Mouse (Mus musculus): ENCODE results near the gene Aifm2. TPM values are rescaled to one million over a fixed set of nuclear protein-coding genes. Genes with fewer than 3 reads are reported as not detected.

The Aifm2 gene
- not detected in 2 replicates for polyA plus RNA-seq (2012; ENCODE audit: insufficient read depth, insufficient read length, low replicate concordance, missing spikeins)

DNA sequence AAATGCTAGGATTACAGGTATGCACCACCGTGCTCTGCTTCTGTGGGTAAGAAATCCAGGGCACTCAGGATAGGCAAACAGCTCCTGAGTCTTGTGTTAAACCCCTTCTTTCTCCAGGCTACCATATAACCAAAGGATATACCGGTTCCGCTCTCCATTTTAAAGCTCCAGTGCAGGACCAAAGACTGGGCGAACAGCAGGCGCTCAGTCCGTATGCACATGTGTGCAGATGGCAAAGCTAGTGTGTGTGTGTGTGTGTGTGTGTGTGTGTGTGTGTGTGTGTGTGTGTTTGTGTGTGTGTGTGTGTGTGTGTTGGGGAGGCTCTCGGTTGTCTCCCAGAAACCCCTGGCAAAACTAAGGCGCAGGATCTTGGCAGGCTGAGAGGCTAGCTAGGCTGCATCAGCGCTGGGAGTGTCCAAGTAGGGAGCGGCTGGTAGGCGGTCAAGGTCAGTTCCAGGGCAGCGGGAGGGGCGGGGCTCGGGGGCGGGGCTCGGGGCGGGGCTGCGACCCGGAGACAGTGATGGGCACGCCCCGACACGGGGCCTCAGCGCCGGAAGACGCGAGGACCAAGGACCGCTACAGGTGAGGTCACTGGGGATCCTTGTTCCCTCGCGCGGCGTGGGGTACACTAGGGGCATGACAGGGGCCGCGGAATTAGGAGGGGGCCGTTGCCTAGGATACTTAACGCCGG, at the start of gene Aifm2:
TSS of gene Aifm2 (plus strand) at position 493 of the 691 bp plus-strand sequence.
- Histone ChIP-seq H3K27ac (ENCODE audit: insufficient read depth, low read depth, low read length) (no peak within 1 kb of the TSS), H3K4me1 (ENCODE audit: control insufficient read depth, insufficient read depth, low read length) (peaks cover 8% of the 10 kb centered on the region), H3K4me3 (ENCODE audit: insufficient read depth, low read depth, low read length) (peak within 1 kb of the TSS; percentile 70)
- TF ChIP-seq POLR2A (IDR thresholded peaks at IDR 0.05; ENCODE audit: insufficient read depth, low read depth, low read length) (no peak), CTCF (IDR thresholded peaks at IDR 0.05; ENCODE audit: insufficient read depth, low read depth, low read length) (no peak)
- WGBS, result 13% methylated on average over 35 of the region's 36 CpGs

DNA sequence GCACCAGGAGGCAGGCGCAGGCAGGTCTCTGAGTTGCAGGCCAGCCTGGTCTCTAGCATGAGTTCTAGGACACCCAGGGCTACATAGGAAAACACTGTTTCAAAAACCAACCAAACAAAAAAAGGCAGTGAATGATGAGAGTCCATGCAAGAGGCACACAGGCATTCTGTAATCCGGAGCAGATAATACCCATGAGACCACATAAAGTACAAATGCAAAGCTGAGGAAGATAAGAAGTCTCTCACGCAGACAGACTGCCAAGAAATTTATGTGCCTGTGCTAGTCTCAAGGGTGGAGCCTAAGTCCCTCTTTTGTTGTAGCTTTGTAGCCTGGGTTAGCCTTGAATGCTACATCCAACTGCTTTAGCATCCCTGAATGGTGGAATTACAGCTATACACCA, 49.4 kb upstream of the Aifm2 start:
- Histone ChIP-seq H3K4me3 (ENCODE audit: insufficient read depth, low read depth, low read length) (no peak overlapping the region), H3K4me1 (ENCODE audit: control insufficient read depth, insufficient read depth, low read length) (peaks cover 18% of the 10 kb centered on the region), H3K27ac (ENCODE audit: insufficient read depth, low read depth, low read length) (no peak overlapping the region)
- 98% methylated on average over 3 of the region's 3 CpGs for WGBS
- TF ChIP-seq CTCF (IDR thresholded peaks at IDR 0.05; ENCODE audit: insufficient read depth, low read depth, low read length) (no peak), POLR2A (IDR thresholded peaks at IDR 0.05; ENCODE audit: insufficient read depth, low read depth, low read length) (no peak)

DNA sequence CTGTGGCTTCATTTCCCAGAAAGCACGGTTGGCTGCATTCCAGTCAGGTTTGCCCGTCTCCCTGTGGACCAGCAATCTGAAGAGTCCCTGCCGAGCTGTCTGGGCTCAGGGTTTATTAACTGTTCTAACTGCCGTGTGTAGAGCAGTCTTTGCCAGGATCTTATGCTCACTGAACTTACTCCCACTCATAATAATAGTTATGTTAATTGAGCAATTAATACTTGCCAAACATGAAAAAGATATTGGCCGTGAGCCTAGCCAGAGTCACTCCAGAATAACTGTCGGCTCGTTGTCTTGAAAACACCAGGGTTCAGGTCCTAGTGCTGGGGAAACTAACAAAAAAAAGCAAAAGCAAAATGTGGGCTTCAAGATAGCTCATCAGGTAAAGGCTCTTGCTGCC, 45.8 kb upstream of the Aifm2 start:
- Histone ChIP-seq H3K27ac (ENCODE audit: insufficient read depth, low read depth, low read length) (no peak overlapping the region), H3K4me3 (ENCODE audit: insufficient read depth, low read depth, low read length) (no peak overlapping the region), H3K4me1 (ENCODE audit: control insufficient read depth, insufficient read depth, low read length) (no peaks in the 10 kb centered on the region)
- WGBS, result 33% methylated on average over 7 of the region's 7 CpGs
- TF ChIP-seq CTCF (IDR thresholded peaks at IDR 0.05; ENCODE audit: insufficient read depth, low read depth, low read length) (no peak), POLR2A (IDR thresholded peaks at IDR 0.05; ENCODE audit: insufficient read depth, low read depth, low read length) (no peak)

DNA sequence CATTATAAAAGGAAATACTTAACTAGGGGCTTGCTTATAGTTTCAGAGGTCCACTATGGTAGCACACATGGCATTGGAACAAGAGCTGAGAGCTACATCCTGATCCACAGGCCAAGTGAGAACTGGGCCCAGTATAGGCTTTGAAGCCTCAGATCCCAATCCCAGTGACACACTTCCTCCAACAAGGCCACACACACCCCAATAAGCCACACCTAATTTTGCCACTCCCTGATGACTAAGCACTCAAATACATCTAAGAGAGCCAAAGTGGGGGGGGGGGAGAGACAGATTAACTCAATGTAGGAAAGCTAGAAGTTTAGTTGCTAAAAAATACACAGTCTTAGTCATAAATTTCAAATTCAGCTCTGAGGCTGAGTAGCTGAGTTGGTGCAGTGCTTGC, 45.2 kb upstream of the Aifm2 start:
- Histone ChIP-seq H3K27ac (ENCODE audit: insufficient read depth, low read depth, low read length) (no peak overlapping the region), H3K4me1 (ENCODE audit: control insufficient read depth, insufficient read depth, low read length) (no peaks in the 10 kb centered on the region), H3K4me3 (ENCODE audit: insufficient read depth, low read depth, low read length) (no peak overlapping the region)
- no peak for TF ChIP-seq POLR2A (IDR thresholded peaks at IDR 0.05; ENCODE audit: insufficient read depth, low read depth, low read length)
- TF ChIP-seq CTCF (IDR thresholded peaks at IDR 0.05; ENCODE audit: insufficient read depth, low read depth, low read length), result no peak

DNA sequence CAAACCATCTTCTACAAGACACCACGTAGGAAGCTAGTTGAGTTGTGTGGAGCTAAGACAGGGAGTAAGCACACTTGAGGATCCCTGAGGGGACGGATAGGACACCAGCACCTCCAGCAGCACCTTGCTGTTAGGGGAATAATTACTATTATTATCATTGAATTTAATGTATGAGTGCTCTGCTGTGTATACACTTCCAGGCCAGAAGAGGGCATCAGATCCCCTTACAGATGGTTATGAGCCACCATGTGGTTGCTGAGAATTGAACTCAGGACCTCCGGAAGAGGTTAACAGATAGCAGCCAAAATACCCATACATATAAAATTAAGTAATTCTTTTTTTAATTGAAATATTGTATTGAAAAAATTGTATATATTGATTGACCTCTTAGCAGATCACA, 44.3 kb upstream of the Aifm2 start:
- 85% methylated on average over 3 of the region's 3 CpGs for WGBS
- Histone ChIP-seq H3K4me3 (ENCODE audit: insufficient read depth, low read depth, low read length) (no peak overlapping the region), H3K27ac (ENCODE audit: insufficient read depth, low read depth, low read length) (no peak overlapping the region), H3K4me1 (ENCODE audit: control insufficient read depth, insufficient read depth, low read length) (no peaks in the 10 kb centered on the region)
- TF ChIP-seq CTCF (IDR thresholded peaks at IDR 0.05; ENCODE audit: insufficient read depth, low read depth, low read length) (no peak), POLR2A (IDR thresholded peaks at IDR 0.05; ENCODE audit: insufficient read depth, low read depth, low read length) (no peak)

DNA sequence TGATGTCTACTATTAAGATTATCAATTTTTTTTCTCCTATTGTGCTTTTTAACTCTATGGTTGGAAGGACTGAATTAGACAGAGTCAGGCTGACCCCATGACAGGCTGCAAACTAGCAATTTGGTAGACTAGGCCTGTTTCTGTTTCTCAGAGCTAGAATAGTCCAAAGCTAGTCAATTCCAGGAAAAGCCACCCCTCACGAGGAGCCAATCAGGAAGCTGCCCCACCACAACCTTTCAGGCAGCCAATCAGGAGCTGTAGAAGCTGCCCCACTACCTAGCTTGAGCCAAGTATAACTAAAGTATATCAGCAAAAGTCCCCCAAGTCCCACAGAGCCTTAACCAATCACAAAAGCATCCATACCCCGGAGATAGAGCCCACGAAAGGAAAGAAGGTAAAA, 39.1 kb upstream of the Aifm2 start:
- WGBS, result 87% methylated on average over 3 of the region's 3 CpGs
- H3K4me3 ChIP-seq (ENCODE audit: insufficient read depth, low read depth, low read length), result no peak overlapping the region
- no peaks in the 10 kb centered on the region for H3K4me1 ChIP-seq (ENCODE audit: control insufficient read depth, insufficient read depth, low read length)
- no peak overlapping the region for H3K27ac ChIP-seq (ENCODE audit: insufficient read depth, low read depth, low read length)
- TF ChIP-seq CTCF (IDR thresholded peaks at IDR 0.05; ENCODE audit: insufficient read depth, low read depth, low read length) (no peak), POLR2A (IDR thresholded peaks at IDR 0.05; ENCODE audit: insufficient read depth, low read depth, low read length) (no peak)

DNA sequence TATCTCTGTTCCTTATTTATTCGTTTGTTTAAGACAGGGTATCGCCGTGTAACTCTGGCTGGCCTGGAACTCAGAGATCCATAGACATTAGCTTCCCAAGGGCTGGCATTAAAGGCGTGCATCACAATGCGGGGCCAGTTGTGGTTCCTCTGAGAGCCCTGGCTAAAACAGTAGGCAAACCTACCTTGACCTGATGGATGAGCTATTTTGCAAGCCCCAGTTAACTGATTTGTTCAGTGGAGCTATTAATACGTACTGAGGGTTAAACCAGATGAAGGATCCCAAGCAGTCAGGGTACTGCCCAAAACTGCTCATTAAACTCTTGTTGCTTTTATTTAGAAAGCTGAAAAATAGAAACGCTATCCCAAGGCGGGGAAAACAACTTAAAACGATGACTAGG, 35.5 kb upstream of the Aifm2 start:
- 23% methylated on average over 9 of the region's 9 CpGs for WGBS

DNA sequence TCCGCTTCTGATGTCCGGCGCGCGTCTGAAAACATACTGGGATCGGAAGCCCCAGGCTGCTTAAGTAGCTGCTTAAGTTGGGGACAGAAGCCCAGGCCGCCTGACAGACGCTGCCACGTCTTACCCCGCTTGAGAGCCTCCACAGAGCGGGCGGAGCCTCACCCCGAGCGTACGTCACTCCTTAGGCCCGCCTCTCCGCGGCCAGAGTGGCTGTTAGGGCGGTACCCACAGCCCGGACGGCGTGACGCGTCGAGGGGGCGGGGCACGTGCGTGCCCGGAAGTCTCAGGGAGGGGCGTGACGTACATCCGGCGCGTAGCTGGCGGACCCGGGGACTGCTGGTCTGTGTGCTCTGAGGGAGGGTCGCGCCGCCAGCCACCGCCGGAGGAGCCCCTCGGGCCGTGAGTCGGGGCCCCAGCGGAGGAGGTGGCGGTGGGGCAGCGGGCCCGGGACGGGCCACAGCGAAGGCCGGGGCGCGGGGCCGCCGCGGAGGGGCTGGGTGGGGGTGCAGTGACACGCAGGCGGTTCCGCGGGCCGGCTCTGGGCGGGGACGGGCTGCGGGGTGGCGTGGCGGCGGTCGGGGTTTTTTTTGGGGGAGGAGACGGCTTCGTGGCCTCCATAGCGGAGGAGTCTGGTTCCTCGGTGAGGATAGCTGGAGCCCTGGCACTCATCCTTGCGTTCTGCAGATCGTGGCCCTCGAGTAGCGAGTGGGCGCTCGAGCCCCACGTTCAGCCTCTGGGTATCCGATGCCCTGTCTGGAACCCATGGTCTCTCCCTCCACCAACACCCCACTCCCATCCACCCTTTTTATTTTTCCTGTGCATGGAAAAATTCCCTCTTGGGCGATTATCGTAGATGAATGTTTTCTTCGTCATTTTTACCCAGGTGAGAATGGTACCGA, 34.8 kb upstream of the Aifm2 start, which contains the start of gene Sar1a:
TSS of gene Sar1a (plus strand) at position 285 of the 899 bp plus-strand sequence.
- TF ChIP-seq CTCF (IDR thresholded peaks at IDR 0.05; ENCODE audit: insufficient read depth, low read depth, low read length) (no peak), POLR2A (IDR thresholded peaks at IDR 0.05; ENCODE audit: insufficient read depth, low read depth, low read length) (peak; percentile 96)
- H3K4me1 ChIP-seq (ENCODE audit: control insufficient read depth, insufficient read depth, low read length), result peaks cover 3% of the 10 kb centered on the region
- 1% methylated on average over 84 of the region's 84 CpGs for WGBS
- peak within 1 kb of the TSS; percentile 63 for H3K27ac ChIP-seq (ENCODE audit: insufficient read depth, low read depth, low read length)
- H3K4me3 ChIP-seq (ENCODE audit: insufficient read depth, low read depth, low read length), result peak within 1 kb of the TSS; percentile 74

More for the DNA sequence above, 35.5 kb upstream of the Aifm2 start:
- H3K4me1 ChIP-seq (ENCODE audit: control insufficient read depth, insufficient read depth, low read length), result peaks cover 3% of the 10 kb centered on the region
- TF ChIP-seq POLR2A (IDR thresholded peaks at IDR 0.05; ENCODE audit: insufficient read depth, low read depth, low read length), result no peak
- TF ChIP-seq CTCF (IDR thresholded peaks at IDR 0.05; ENCODE audit: insufficient read depth, low read depth, low read length), result no peak
- peak overlapping the region; percentile 74 for H3K4me3 ChIP-seq (ENCODE audit: insufficient read depth, low read depth, low read length)
- peak overlapping the region; percentile 63 for H3K27ac ChIP-seq (ENCODE audit: insufficient read depth, low read depth, low read length)

DNA sequence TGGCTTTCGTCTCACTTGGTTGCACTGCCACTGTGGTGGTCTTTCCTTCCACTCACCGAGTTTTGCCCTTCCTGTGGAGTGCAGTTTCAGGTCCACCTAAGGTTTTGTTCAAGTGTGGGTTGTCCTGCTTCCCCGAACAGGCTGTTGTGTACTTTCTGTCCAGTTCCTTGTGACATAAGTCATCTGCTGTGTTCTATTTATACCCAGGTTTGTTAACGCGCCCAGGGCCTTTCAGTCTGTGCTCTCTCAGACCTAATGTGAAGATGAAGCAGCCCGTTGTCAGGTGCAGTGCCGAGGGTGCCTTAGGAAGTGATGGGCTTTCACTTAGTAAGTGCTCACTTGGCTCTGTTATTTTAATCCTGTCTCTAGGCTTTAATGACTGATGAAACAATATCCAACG, 25.7 kb upstream of the Aifm2 start:
- H3K4me1 ChIP-seq (ENCODE audit: control insufficient read depth, insufficient read depth, low read length), result no peaks in the 10 kb centered on the region
- H3K27ac ChIP-seq (ENCODE audit: insufficient read depth, low read depth, low read length), result no peak overlapping the region
- no peak overlapping the region for H3K4me3 ChIP-seq (ENCODE audit: insufficient read depth, low read depth, low read length)
- 82% methylated on average over 8 of the region's 8 CpGs for WGBS
- no peak for TF ChIP-seq CTCF (IDR thresholded peaks at IDR 0.05; ENCODE audit: insufficient read depth, low read depth, low read length)
- no peak for TF ChIP-seq POLR2A (IDR thresholded peaks at IDR 0.05; ENCODE audit: insufficient read depth, low read depth, low read length)
